Mouse (Mus musculus) neutrophil, adult 65 days (primary cell): ENCODE measurements around the gene Dok3. TPM values are rescaled to one million over a fixed set of nuclear protein-coding genes. Genes with fewer than 3 reads are reported as not detected.

Experiments used
- total RNA-seq: library from RNA; stranded (reverse); gene quantifications from 2 replicates; pipeline ENCODE4 v1.2.4, GENCODE M21; 2023

The Dok3 gene
- total RNA-seq, result 348 and 397 TPM in 2 replicates

GRCm38 (mm10) chr13:55529198-55529915 lies at the start of gene Dok3:
Gene Dok3 (minus strand): TSS chr13:55529296.

GRCm38 (mm10) chr13:55573432-55573831 lies 44.3 kb upstream of the Dok3 start, which contains the start of gene Tmed9:
Gene Tmed9 (plus strand): TSS chr13:55573732.

GRCm38 (mm10) chr13:55571027-55571751 lies 42.1 kb upstream of the Dok3 start, which contains the start of gene Fam193b:
Gene Fam193b (minus strand): TSS chr13:55571120.

DNA sequence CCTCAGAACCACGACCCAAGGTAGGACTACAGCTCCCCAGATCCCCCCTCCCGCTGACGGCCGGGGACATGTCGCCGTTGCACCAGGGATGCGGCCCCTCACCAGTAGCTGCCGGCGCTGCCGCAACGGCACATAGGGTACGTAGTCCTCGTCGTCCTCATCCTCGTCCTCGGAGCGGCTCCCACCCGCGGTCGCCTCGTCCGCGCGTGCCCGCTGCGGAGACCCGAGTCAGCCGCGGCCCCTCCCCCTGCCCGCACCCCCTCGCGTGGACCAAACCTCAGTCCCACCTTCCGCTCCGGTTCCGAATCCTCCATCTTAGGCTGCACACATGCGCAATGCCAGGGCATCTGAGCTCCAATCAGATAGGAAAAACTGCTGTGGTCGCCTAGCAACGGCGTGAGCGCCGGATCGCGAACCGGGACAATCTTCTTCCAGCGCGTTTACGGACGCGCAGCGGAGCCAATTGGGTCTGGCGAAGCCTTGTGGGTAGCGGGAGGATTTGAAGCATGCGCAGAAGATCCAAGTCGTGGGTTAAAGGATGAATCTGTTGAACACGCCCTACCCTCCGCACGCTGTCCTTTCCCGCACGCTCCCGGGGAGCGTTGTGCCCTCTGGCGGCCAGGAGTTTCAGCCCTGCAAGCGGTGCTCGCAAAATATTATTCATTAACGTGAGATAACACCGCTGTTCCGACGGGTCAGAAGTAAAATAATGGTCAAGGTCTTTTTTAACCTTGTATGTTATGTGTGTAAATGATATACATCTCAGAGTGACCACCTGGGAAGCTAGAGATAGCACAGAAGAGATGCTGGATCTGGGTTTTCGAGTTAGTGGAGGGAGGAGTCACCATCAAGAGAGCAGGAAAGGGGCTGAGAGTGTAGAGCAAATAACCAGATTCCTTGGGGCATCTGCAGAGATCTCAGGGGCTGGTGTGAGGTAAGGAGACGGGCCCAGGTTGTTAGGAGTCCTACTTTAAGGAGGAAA lies 7.4 kb upstream of the Dok3 start, which contains the start of gene Ddx41:
Gene Ddx41, minus strand, starts transcription at position 465 of the 982 bp plus-strand sequence.

DNA sequence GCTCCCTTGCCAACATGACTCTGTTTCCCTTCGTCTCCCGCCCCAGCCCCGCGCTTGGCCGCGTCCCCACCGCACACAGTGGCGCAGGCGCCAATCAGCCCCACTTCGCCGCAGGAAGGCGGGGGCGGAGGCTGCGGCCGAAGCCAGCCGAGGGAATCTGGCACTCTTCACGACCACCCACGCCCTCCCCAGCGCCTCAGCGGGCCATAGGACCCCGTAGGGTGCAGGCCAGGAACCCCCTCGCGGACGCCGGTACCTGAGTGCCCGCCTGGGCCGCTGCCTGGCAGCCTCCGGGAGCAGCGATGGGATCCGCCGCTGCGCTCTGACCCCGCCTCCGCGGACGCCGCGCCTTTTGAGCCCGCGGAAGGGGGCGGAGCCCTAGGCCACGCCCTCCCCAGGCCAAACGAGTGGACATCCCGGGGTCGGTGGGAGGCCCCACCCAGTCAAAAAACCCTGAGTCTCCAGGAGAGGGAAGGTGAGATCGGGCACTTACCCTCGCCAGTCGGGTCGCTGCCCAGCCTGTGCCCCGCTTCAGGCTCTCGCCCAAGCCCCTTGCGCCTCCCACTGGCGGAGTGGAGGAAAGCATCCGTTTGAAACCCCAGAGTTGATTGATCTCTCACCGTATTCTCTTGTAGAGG lies 15.9 kb downstream of the Dok3 start, which contains the start of gene Pdlim7:
Gene Pdlim7, minus strand, starts transcription at position 566 of the 638 bp plus-strand sequence.

DNA sequence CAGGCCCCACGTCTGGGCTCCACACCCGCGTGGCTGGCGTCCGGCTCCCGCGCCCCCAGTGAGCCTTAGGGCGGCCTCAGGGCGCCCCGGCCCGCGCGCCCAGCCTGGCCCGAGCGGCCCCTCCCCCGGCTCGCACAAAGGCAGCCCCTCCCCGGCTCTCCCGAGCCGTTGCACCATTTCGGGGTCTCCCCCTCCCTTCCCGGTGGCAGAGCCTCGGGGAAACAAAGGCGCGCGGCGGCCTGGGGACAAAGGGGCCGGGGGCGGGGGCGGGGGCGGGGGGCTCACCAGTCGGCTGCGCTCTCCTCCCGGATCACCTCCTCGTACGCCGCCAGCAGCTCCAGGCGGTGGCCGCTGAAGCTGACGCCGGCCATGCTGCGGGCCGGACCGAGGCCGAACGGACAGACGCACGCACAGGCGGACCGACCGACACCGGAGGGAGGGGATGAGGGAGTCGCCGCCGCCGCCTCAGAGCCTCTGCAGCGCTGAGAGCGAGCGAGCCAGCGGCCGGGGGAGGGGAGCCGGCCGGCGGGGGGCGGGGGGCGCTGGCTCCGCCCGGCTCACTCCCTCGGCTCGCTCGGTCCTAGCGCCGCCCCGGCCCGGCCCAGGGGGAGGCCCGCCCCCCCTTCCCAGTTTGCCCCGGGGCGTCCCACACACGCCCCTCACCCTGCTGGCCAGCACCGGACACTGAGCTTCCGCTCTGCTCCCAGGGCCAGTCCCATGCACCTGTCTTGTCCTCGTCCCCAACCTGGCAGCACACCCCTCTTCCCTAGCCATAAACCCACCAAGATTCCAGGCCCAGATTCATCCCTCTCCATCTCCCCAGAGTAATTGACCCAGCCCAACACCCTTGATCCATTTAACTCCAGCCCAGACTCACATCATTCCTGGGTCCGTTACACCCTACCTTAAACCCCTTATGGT lies 41.3 kb downstream of the Dok3 start, which contains the start of gene Dbn1:
Gene Dbn1, minus strand, starts transcription at position 534 of the 921 bp plus-strand sequence.

Other genes starting within 250 kb of the Dok3 start
- gene Prelid1, start 208.8 kb downstream of the Dok3 start, total RNA-seq, result 189 and 199 TPM in 2 replicates
- gene Rab24, start 207.3 kb downstream of the Dok3 start, total RNA-seq, result 81.3 and 101 TPM in 2 replicates
- 11.1 and 11.5 TPM in 2 replicates for gene Mxd3, start 199.5 kb downstream of the Dok3 start, total RNA-seq
- gene Lman2, start 166.5 kb downstream of the Dok3 start, total RNA-seq, result 96.7 and 116 TPM in 2 replicates
- gene Rgs14, start 159.6 kb downstream of the Dok3 start, total RNA-seq, result 108 and 134 TPM in 2 replicates
- gene Slc34a1, start 131.1 kb downstream of the Dok3 start, total RNA-seq, result 0.23 and 0.25 TPM in 2 replicates
- gene Pfn3, start 114.1 kb downstream of the Dok3 start, total RNA-seq, result not detected in 2 replicates
- gene F12, start 102.5 kb downstream of the Dok3 start, total RNA-seq, result 1.7 and 3.7 TPM in 2 replicates
- gene Grk6, start 84.2 kb downstream of the Dok3 start, total RNA-seq, result 194 and 225 TPM in 2 replicates
- 10.5 and 13.7 TPM in 2 replicates for gene Prr7, start 65.0 kb downstream of the Dok3 start, total RNA-seq
- gene Dbn1, start 41.2 kb downstream of the Dok3 start, total RNA-seq, result 0.43 and 0.66 TPM in 2 replicates
- gene Pdlim7, start 15.6 kb downstream of the Dok3 start, total RNA-seq, result 146 and 160 TPM in 2 replicates
- 32.7 and 44.4 TPM in 2 replicates for gene Ddx41, start 7.4 kb upstream of the Dok3 start, total RNA-seq
- gene Fam193b, start 41.8 kb upstream of the Dok3 start, total RNA-seq, result 81.4 and 127 TPM in 2 replicates
- 58.1 and 75.4 TPM in 2 replicates for gene Tmed9, start 44.4 kb upstream of the Dok3 start, total RNA-seq
- 12.2 and 16.8 TPM in 2 replicates for gene B4galt7, start 70.6 kb upstream of the Dok3 start, total RNA-seq
- gene Caml, start 93.7 kb upstream of the Dok3 start, total RNA-seq, result 9.2 and 9.3 TPM in 2 replicates
- gene Ddx46, start 105.7 kb upstream of the Dok3 start, total RNA-seq, result 31.7 and 44.7 TPM in 2 replicates
- gene B230219D22Rik, start 163.8 kb upstream of the Dok3 start, total RNA-seq, result 21.5 and 27.9 TPM in 2 replicates
- 12.4 and 15.4 TPM in 2 replicates for gene Txndc15, start 185.4 kb upstream of the Dok3 start, total RNA-seq
- gene Pcbd2, start 198.1 kb upstream of the Dok3 start, total RNA-seq, result 14.3 and 26.3 TPM in 2 replicates